Mouse (Mus musculus) heart, embryonic 11.5 days (tissue): ENCODE results near the gene Inpp4b. TPM values are rescaled to one million over a fixed set of nuclear protein-coding genes. Genes with fewer than 3 reads are reported as not detected.

Source experiments
- ATAC-seq: fragments of 200-750 bp; cut with Nextera tagmentation; replicated peaks from 2 replicates; pipeline ENCODE4 v1.8.0; 2017; ENCODE audit warnings: moderate library complexity; ENCODE audit not compliant: insufficient number of reproducible peaks, low FRiP score, low TSS enrichment
- H3K27ac ChIP-seq: fragments of 300-500 bp; sonication (generic); 2 replicates; pipeline ENCODE4 v1.5.1; 2014; ENCODE audit warnings: mild to moderate bottlenecking, low read depth, low read length
- H3K27me3 ChIP-seq: fragments of 300-500 bp; sonication (generic); 2 replicates; pipeline ENCODE4 v1.6.1; 2014; ENCODE audit warnings: mild to moderate bottlenecking, low read length, mixed read lengths; ENCODE audit not compliant: control insufficient read depth, insufficient read depth
- H3K36me3 ChIP-seq: fragments of 300-500 bp; sonication (generic); 2 replicates; pipeline ENCODE4 v1.6.1; 2014; ENCODE audit warnings: mild to moderate bottlenecking, low read length, moderate library complexity, mixed read lengths; ENCODE audit not compliant: control insufficient read depth, insufficient read depth
- H3K4me1 ChIP-seq: fragments of 300-500 bp; sonication (generic); 2 replicates; pipeline ENCODE4 v1.6.1; 2014; ENCODE audit warnings: low read length; ENCODE audit not compliant: control insufficient read depth, insufficient read depth
- H3K4me2 ChIP-seq: fragments of 300-500 bp; sonication (generic); 2 replicates; pipeline ENCODE4 v1.6.1; 2014; ENCODE audit warnings: mild to moderate bottlenecking, moderate library complexity
- H3K4me3 ChIP-seq: fragments of 300-500 bp; sonication (generic); 2 replicates; pipeline ENCODE4 v1.5.1; 2014; ENCODE audit warnings: low read depth, low read length
- H3K9ac ChIP-seq: fragments of 300-500 bp; sonication (generic); 2 replicates; pipeline ENCODE4 v1.6.1; 2014; ENCODE audit warnings: mild to moderate bottlenecking, low read depth, low read length, moderate library complexity
- H3K9me3 ChIP-seq: fragments of 300-500 bp; sonication (generic); replicated peaks from 2 replicates; pipeline ENCODE4 v1.6.1; 2016; ENCODE audit warnings: low read length; ENCODE audit not compliant: control insufficient read depth
- WGBS: fragments of 180-500 bp; shearing (Covaris S2); extraction: QIAGEN DNeasy Blood & Tissue Kit; methylation state at CpG from one replicate; pipeline ENCODE4 v1.1.7; 2014; ENCODE audit not compliant: insufficient replicate concordance; 5-methylcytosine and 5-hydroxymethylcytosine counted together
- polyA plus RNA-seq: library from polyadenylated mRNA; unstranded; fragments of >200 nt; fragmentation: Nextera tagmentation; extraction: Ambion mirVana; gene quantifications from 2 replicates; pipeline ENCODE4 v1.2.1, GENCODE M21; 2014

Inpp4b gene
- polyA plus RNA-seq, 1 experiment from 2014 or later, result 8.0 TPM

- no peak overlapping the region for H3K27ac ChIP-seq
- H3K4me2 ChIP-seq, result no peak overlapping the region
- no peak overlapping the region for H3K4me3 ChIP-seq
- H3K9ac ChIP-seq, result no peak overlapping the region
- H3K36me3 ChIP-seq, result no peaks in the 10 kb centered on the region
- no peaks in the 10 kb centered on the region for H3K4me1 ChIP-seq
- no peaks in the 10 kb centered on the region for H3K27me3 ChIP-seq
- ATAC-seq, result no peak
- H3K9me3 ChIP-seq, result no peaks in the 10 kb centered on the region
Observed at GRCm38 (mm10) chr8:81731332-81731731, 389.0 kb downstream of the Inpp4b start.

GRCm38 (mm10) chr8:81735655-81736054 lies 393.3 kb downstream of the Inpp4b start:
- 87% methylated on average over 2 of the region's 2 CpGs for WGBS
- Histone ChIP-seq H3K4me2 (no peak overlapping the region), H3K36me3 (no peaks in the 10 kb centered on the region), H3K4me1 (no peaks in the 10 kb centered on the region), H3K9ac (no peak overlapping the region), H3K4me3 (no peak overlapping the region), H3K9me3 (no peaks in the 10 kb centered on the region), H3K27ac (no peak overlapping the region), H3K27me3 (no peaks in the 10 kb centered on the region)
- ATAC-seq, result no peak

GRCm38 (mm10) chr8:81736103-81736502 lies 393.7 kb downstream of the Inpp4b start:
- Histone ChIP-seq H3K27ac (no peak overlapping the region), H3K4me1 (no peaks in the 10 kb centered on the region), H3K4me2 (no peak overlapping the region), H3K27me3 (no peaks in the 10 kb centered on the region), H3K36me3 (no peaks in the 10 kb centered on the region), H3K9me3 (no peaks in the 10 kb centered on the region), H3K9ac (no peak overlapping the region), H3K4me3 (no peak overlapping the region)
- ATAC-seq, result no peak
- WGBS, result 81% methylated on average over 1 of the region's 1 CpGs

GRCm38 (mm10) chr8:81742588-81742987 lies 400.2 kb downstream of the Inpp4b start:
- Histone ChIP-seq H3K27me3 (no peaks in the 10 kb centered on the region), H3K9ac (no peak overlapping the region), H3K9me3 (no peaks in the 10 kb centered on the region), H3K4me2 (no peak overlapping the region), H3K4me3 (no peak overlapping the region), H3K4me1 (no peaks in the 10 kb centered on the region), H3K36me3 (no peaks in the 10 kb centered on the region), H3K27ac (no peak overlapping the region)
- ATAC-seq, result no peak
- WGBS, result 80% methylated on average over 7 of the region's 7 CpGs

GRCm38 (mm10) chr8:81743040-81743439 lies 400.7 kb downstream of the Inpp4b start:
- WGBS, result 66% methylated on average over 3 of the region's 3 CpGs
- Histone ChIP-seq H3K36me3 (no peaks in the 10 kb centered on the region), H3K9ac (no peak overlapping the region), H3K4me1 (no peaks in the 10 kb centered on the region), H3K9me3 (no peaks in the 10 kb centered on the region), H3K27ac (no peak overlapping the region), H3K27me3 (no peaks in the 10 kb centered on the region), H3K4me3 (no peak overlapping the region), H3K4me2 (no peak overlapping the region)
- ATAC-seq, result no peak

- Histone ChIP-seq H3K4me3 (no peak overlapping the region), H3K36me3 (no peaks in the 10 kb centered on the region), H3K9me3 (no peaks in the 10 kb centered on the region), H3K4me2 (no peak overlapping the region), H3K4me1 (no peaks in the 10 kb centered on the region), H3K9ac (no peak overlapping the region), H3K27ac (no peak overlapping the region), H3K27me3 (no peaks in the 10 kb centered on the region)
- 57% methylated on average over 1 of the region's 1 CpGs for WGBS
- no peak for ATAC-seq
Observed at GRCm38 (mm10) chr8:81745439-81745838, 403.1 kb downstream of the Inpp4b start.

GRCm38 (mm10) chr8:81751159-81751558 lies 408.8 kb downstream of the Inpp4b start:
- Histone ChIP-seq H3K9ac (no peak overlapping the region), H3K36me3 (no peaks in the 10 kb centered on the region), H3K4me1 (no peaks in the 10 kb centered on the region), H3K4me2 (no peak overlapping the region), H3K27me3 (no peaks in the 10 kb centered on the region), H3K4me3 (no peak overlapping the region), H3K27ac (no peak overlapping the region), H3K9me3 (no peaks in the 10 kb centered on the region)
- WGBS, result 68% methylated on average over 1 of the region's 1 CpGs
- no peak for ATAC-seq

- Histone ChIP-seq H3K4me1 (peaks cover 3% of the 10 kb centered on the region; the same call in 1 of the 2 replicates), H3K27me3 (no peaks in the 10 kb centered on the region), H3K9me3 (no peaks in the 10 kb centered on the region), H3K4me2 (no peak overlapping the region), H3K9ac (no peak overlapping the region), H3K36me3 (no peaks in the 10 kb centered on the region), H3K4me3 (no peak overlapping the region), H3K27ac (no peak overlapping the region)
- WGBS, result 71% methylated on average over 3 of the region's 3 CpGs
- ATAC-seq, result no peak
Observed at GRCm38 (mm10) chr8:81756663-81757062, 414.3 kb downstream of the Inpp4b start.

GRCm38 (mm10) chr8:81757580-81758144 lies 415.3 kb downstream of the Inpp4b start:
- Histone ChIP-seq H3K9ac (no peak overlapping the region), H3K36me3 (no peaks in the 10 kb centered on the region), H3K27ac (no peak overlapping the region), H3K27me3 (no peaks in the 10 kb centered on the region), H3K4me2 (no peak overlapping the region), H3K4me3 (no peak overlapping the region), H3K9me3 (no peaks in the 10 kb centered on the region), H3K4me1 (peaks cover 3% of the 10 kb centered on the region; the same call in 1 of the 2 replicates)
- 86% methylated on average over 2 of the region's 2 CpGs for WGBS
- ATAC-seq, result no peak
